Mouse (Mus musculus) hematopoietic multipotent progenitor cell, adult 10-12 weeks (in vitro differentiated cells): ENCODE data around the gene Hoxd9. TPM values are rescaled to one million over a fixed set of nuclear protein-coding genes. Genes with fewer than 3 reads are reported as not detected.

ENCODE experiments used
- polyA plus RNA-seq: library from polyadenylated mRNA; stranded (reverse); fragments of >175 nt; gene quantifications from 2 replicates; pipeline ENCODE4 v1.2.3, GENCODE M21; 2012; ENCODE audit warnings: low replicate concordance

Hoxd9 gene
- not detected in 2 replicates for polyA plus RNA-seq

DNA sequence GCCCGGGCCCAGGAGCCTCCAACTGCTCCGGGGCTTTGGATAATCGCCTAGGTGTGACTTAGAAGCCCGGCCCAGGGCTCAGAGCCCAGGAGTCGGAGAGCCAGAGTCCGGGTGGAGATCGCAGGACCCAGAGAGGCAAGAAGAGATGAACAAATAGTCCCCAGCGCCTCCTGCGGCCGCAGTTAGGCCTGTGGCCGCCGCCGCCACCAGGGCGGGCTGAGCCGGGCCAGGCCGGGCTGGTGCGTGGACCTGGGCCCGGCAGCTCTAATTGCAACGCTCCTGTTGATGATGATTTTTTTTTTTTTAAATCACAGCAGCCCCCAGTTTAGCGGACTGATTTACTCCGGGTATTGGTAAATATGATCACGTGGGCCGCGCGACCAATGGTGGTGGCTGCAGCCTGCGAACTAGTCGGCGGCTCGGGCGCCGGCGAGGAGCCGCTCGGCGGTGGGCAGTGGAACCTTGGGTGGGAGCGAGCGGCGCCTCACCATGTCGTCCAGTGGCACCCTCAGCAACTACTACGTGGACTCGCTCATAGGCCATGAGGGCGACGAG is at the start of gene Hoxd9:
Hoxd9 (plus strand) TSS at position 161 of the 555 bp plus-strand sequence.

GRCm38 (mm10) chr2:74659507-74660005 is 38.0 kb upstream of the Hoxd9 start, which contains the start of gene Evx2:
Evx2 (minus strand) TSS chr2:74659557.

GRCm38 (mm10) chr2:74667842-74668357 is 29.6 kb upstream of the Hoxd9 start, which contains the start of gene Hoxd13:
Hoxd13 (plus strand) TSS chr2:74668310.

GRCm38 (mm10) chr2:74674881-74675665 is 22.5 kb upstream of the Hoxd9 start, which contains the start of gene Hoxd12:
Hoxd12 (plus strand) TSS chr2:74675013.

GRCm38 (mm10) chr2:74678891-74679595 is 18.5 kb upstream of the Hoxd9 start, which contains the start of gene Hoxd11:
Hoxd11 (plus strand) TSS chr2:74679557.

DNA sequence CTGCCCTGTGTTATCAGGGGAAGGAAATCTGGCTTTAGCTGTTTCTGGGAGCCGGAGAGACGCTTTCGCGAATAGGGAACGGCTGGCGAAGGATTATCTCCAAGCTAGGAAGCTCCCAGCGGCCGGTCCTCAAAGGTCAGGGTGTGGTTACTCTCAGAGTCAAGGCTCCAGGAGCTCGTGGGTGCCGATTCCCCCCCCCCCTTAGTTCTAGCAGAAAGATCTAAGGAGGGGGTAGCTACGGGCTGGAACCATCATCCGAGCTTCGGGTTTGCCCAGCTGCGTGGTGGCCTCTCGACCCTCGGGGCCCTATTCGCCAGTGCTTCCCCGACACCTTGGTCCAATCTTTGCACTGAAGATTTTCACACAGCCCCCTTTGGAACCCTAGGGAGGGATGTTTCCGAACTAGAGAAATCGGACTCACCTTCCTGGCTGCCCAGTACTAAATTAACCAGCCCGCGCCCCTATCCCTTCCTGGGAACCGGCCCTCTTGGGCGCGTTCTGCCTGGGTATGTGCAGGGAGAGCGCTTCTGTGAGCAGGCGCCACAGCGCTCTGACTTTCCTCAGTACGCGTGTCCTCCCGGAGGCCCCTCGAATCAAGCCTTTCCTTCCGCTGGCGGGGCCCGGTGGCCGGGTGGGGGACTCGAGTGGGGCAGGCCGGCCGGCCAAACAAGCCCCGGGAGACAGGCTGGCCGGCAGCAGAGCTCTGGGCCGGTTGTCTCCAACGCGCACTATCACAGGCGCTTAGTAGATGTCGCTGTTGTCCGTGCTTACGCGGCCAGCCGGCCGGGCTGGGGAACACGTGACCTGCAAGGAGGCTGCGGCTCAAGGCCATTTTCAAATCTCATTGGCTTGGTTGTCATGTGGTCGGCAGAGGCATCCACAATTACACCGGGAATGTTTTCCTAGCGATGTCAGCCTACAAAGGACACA is 6.2 kb upstream of the Hoxd9 start, which contains the start of gene Hoxd10:
Hoxd10 (plus strand) TSS at position 903 of the 930 bp plus-strand sequence.

GRCm38 (mm10) chr2:74704393-74704998 is 7.0 kb downstream of the Hoxd9 start, which contains the start of gene Hoxd8:
Hoxd8 (plus strand) TSS chr2:74704615.

DNA sequence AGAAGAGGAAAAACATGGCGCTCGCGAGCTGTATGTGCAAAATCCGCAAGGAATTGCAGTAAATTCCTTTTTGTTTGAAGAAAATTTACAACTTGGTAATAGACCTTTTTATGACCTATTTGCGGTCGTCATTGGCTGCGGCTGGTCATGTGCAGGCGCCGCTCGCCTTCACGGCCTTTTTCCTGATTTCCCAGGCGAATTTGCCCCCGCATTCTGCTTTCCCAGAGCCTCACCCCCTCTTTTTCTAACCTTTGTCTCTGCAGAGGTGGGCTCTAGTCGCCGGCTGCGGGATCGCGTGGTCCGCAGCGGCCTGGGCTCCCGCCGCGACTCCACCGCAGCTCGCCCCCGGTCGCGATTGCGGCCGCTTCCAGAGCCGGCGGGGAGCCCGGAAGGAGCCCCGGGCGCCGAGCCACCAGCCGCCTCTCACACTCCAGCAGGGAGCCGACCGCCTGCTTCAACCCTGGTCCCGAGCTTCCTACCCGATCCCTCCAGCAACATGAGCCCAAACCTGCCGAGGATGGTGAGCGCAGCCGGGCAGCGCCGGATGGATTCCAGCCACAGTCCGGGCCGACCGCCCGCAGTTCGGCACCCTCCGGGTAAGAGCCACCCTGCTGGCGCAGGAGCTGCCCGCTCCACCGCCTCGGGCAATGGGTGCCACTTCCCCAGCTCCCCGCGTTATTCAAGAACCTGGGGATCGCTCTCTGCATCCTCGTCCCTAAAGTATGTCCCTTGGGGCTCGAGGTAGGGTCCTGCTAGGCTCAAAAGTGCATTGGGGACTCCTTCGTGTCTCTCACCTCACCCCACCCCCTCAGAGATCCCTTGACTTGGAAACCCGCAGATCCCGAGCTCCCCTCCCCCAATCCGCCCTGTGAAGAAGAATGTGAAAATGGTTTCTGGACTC is 14.4 kb downstream of the Hoxd9 start, which contains the start of the genes Hoxd3 and Hoxd4:
Hoxd3 (plus strand) TSS at position 207 of the 901 bp plus-strand sequence.
Hoxd4 (plus strand) TSS at position 209 of the 901 bp plus-strand sequence.

DNA sequence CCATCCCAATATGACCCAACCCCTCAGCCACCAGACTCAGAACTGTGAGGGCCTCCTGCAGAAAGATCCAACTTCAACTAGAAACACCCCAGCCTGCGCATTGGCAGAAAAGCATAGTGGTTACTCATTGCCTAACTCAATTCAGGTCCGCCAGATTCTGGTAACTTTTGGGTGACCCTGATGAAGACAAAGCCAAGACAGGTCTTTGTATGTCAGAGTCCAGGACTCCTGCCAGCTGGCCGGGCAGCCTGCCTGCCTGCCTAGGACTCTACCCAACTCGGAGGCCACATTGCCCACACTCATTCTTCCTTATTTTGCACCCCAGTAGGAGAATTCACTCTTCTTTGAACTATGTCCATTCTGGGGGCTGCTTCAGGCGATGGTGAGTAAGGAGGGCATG is 29.0 kb downstream of the Hoxd9 start, which contains the start of gene Gm28230:
Gm28230 (plus strand) TSS at position 178 of the 400 bp plus-strand sequence.

Other genes starting within 250 kb of the Hoxd9 start
- gene Lnpk, start 118.3 kb upstream of the Hoxd9 start, polyA plus RNA-seq: 5.0 and 12.5 TPM in 2 replicates
- gene Evx2, start 38.2 kb upstream of the Hoxd9 start, polyA plus RNA-seq: not detected in 2 replicates
- gene Hoxd13, start 29.4 kb upstream of the Hoxd9 start, polyA plus RNA-seq: not detected in 2 replicates
- not detected in 2 replicates for gene Hoxd12, start 22.7 kb upstream of the Hoxd9 start, polyA plus RNA-seq
- not detected in 2 replicates for gene Hoxd11, start 18.2 kb upstream of the Hoxd9 start, polyA plus RNA-seq
- gene Hoxd10, start 5.8 kb upstream of the Hoxd9 start, polyA plus RNA-seq: not detected in 2 replicates
- gene Hoxd8, start 6.9 kb downstream of the Hoxd9 start, polyA plus RNA-seq: 0.04 TPM in 1 of 2 replicates, not detected in the other
- gene Hoxd3, start 14.2 kb downstream of the Hoxd9 start, polyA plus RNA-seq: not detected in 2 replicates
- gene Hoxd4, start 14.2 kb downstream of the Hoxd9 start, polyA plus RNA-seq: 0.47 TPM in 1 of 2 replicates, not detected in the other
- 0.03 TPM in 1 of 2 replicates, not detected in the other for gene Gm28230, start 29.0 kb downstream of the Hoxd9 start, polyA plus RNA-seq
- not detected in 2 replicates for gene Hoxd1, start 65.3 kb downstream of the Hoxd9 start, polyA plus RNA-seq
- 21.6 and 35.3 TPM in 2 replicates for gene Mtx2, start 128.1 kb downstream of the Hoxd9 start, polyA plus RNA-seq